Mouse (Mus musculus): ENCODE results near the gene Sftpa1. TPM values are rescaled to one million over a fixed set of nuclear protein-coding genes. Genes with fewer than 3 reads are reported as not detected.
A peak's percentile ranks its signal among the peaks of the same experiment; 100 is the strongest.

Sftpa1 gene
- polyA plus RNA-seq, 1 experiment from 2014 or later: 0.02 TPM

DNA sequence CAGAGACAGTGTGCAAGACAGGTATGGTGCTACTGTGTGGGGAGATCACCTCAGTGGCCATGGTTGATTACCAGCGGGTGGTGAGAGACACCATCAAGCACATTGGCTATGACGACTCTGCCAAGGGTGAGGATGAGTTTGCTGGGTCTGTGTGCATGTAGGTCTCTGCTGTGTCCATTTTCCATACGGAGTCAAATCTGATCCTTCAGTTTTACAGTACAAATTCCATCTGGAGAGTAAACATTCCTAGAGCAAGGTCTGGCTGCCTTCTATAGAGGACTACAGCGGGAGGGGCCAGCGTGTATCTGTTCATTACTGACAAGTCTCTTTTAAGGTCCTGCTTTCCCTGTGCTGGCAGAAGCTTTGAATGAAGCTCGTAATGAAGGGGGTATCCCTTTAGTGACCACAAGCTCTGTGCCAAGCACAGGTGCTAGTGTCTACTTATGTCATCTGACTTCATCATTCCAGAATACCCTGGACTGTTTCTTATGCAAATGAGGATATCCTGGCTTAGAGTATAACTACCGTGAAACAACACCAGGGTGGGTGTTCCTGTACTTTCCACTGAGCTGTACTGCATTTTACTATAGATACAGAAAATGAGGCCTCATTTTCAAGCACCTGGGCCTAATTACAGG is 20.4 kb upstream of the Sftpa1 start:
- H3K4me1 ChIP-seq (replicated peaks): peaks cover 5% of the 10 kb centered on the region
- H3K27me3 ChIP-seq: no peaks in the 10 kb centered on the region
- no peaks in the 10 kb centered on the region for H3K36me3 ChIP-seq (replicated peaks)
- H3K4me2 ChIP-seq: no peak overlapping the region
- 58% methylated on average over 7 of the region's 7 CpGs for WGBS (ENCODE audit: insufficient replicate concordance)
- ATAC-seq (ENCODE audit: insufficient read depth): 0 out of 2 replicates have a peak, but pooled peaks have one; percentile 23
- H3K9ac ChIP-seq: no peak overlapping the region
- no peak overlapping the region; the same call in 1 of the 2 replicates for H3K27ac ChIP-seq (replicated peaks)
- no peak overlapping the region for H3K4me3 ChIP-seq (replicated peaks)
- H3K9me3 ChIP-seq (replicated peaks): no peaks in the 10 kb centered on the region

- H3K4me2 ChIP-seq: no peak overlapping the region
- H3K9ac ChIP-seq: no peak overlapping the region
- H3K27ac ChIP-seq (replicated peaks): no peak overlapping the region
- peak; percentile 61 for ATAC-seq (ENCODE audit: insufficient read depth)
- WGBS (ENCODE audit: insufficient replicate concordance): 42% methylated on average over 4 of the region's 4 CpGs
- H3K9me3 ChIP-seq (replicated peaks): no peaks in the 10 kb centered on the region
- no peak overlapping the region for H3K4me3 ChIP-seq (replicated peaks)
- H3K27me3 ChIP-seq: no peaks in the 10 kb centered on the region
- no peaks in the 10 kb centered on the region for H3K36me3 ChIP-seq (replicated peaks)
- peaks cover 5% of the 10 kb centered on the region for H3K4me1 ChIP-seq (replicated peaks)
Observed at GRCm38 (mm10) chr14:41112944-41113343, 18.6 kb upstream of the Sftpa1 start.

- H3K36me3 ChIP-seq (replicated peaks): no peaks in the 10 kb centered on the region
- H3K4me3 ChIP-seq (replicated peaks): no peak overlapping the region
- H3K4me2 ChIP-seq: no peak overlapping the region
- no peak overlapping the region for H3K9ac ChIP-seq
- no peaks in the 10 kb centered on the region for H3K27me3 ChIP-seq
- H3K9me3 ChIP-seq (replicated peaks): no peaks in the 10 kb centered on the region
- no peak overlapping the region for H3K27ac ChIP-seq (replicated peaks)
- H3K4me1 ChIP-seq (replicated peaks): peaks cover 4% of the 10 kb centered on the region
- no peak for ATAC-seq (ENCODE audit: insufficient read depth)
- 59% methylated on average over 3 of the region's 3 CpGs for WGBS (ENCODE audit: insufficient replicate concordance)
Observed at GRCm38 (mm10) chr14:41116271-41116670, 15.3 kb upstream of the Sftpa1 start.

DNA sequence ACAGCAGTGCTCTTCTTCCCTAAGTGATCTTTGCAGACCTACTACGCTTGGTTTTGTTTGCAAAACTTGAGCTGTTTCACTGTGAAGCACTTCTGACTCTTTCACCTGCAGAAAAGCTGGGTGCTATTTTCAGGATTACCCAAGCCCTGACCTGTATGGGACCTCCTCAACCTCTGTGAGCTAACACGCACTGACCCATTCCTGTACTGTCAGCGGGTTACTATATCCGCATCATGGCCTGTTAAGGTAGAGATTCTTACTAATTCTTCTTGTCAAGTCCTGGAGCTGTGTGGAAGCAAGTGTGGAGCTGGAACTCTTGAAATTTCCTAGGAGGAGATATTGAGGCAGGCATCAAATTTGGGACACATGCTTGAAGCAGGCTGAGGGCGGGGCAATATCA is 6.9 kb upstream of the Sftpa1 start:
- Histone ChIP-seq H3K4me1 (replicated peaks) (no peaks in the 10 kb centered on the region), H3K9me3 (replicated peaks) (no peaks in the 10 kb centered on the region), H3K4me3 (replicated peaks) (no peak overlapping the region), H3K27ac (replicated peaks) (no peak overlapping the region), H3K36me3 (replicated peaks) (no peaks in the 10 kb centered on the region), H3K27me3 (no peaks in the 10 kb centered on the region), H3K4me2 (no peak overlapping the region), H3K9ac (no peak overlapping the region)
- WGBS (ENCODE audit: insufficient replicate concordance): 66% methylated on average over 5 of the region's 5 CpGs
- no peak for ATAC-seq (ENCODE audit: insufficient read depth)

DNA sequence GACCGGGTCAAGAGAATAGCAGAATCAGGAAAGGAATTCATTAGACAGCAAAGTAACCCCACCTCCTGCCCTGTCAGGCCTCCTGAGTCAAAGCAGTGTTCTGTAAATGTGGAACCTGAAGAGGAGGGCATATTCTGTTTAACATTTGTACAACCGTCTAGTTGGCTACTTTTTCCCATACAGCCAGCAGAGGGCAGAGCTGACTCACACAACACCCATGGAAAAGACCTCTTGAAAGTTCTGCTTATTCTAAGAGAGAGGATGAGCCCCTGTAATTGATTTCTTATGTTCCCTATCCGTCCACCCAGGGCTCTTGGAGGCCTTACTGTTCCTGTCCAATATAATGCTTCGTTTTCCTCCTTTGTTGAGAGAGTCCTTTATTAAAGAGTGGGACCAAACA is 3.6 kb upstream of the Sftpa1 start:
- Histone ChIP-seq H3K4me3 (replicated peaks) (no peak overlapping the region), H3K27me3 (no peaks in the 10 kb centered on the region), H3K27ac (replicated peaks) (no peak overlapping the region), H3K9me3 (replicated peaks) (no peaks in the 10 kb centered on the region), H3K36me3 (replicated peaks) (no peaks in the 10 kb centered on the region), H3K4me1 (replicated peaks) (no peaks in the 10 kb centered on the region), H3K9ac (no peak overlapping the region), H3K4me2 (no peak overlapping the region)
- no peak for ATAC-seq (ENCODE audit: insufficient read depth)
- WGBS (ENCODE audit: insufficient replicate concordance): 9% methylated on average over 4 of the region's 4 CpGs

- no peak overlapping the region for H3K4me2 ChIP-seq
- H3K27me3 ChIP-seq: no peaks in the 10 kb centered on the region
- ATAC-seq (ENCODE audit: insufficient read depth): no peak
- no peaks in the 10 kb centered on the region for H3K9me3 ChIP-seq (replicated peaks)
- no peak overlapping the region for H3K9ac ChIP-seq
- H3K36me3 ChIP-seq (replicated peaks): no peaks in the 10 kb centered on the region
- no peak overlapping the region for H3K27ac ChIP-seq (replicated peaks)
- no peak overlapping the region for H3K4me3 ChIP-seq (replicated peaks)
- H3K4me1 ChIP-seq (replicated peaks): no peaks in the 10 kb centered on the region
Observed at GRCm38 (mm10) chr14:41137006-41137405, 5.4 kb downstream of the Sftpa1 start.

DNA sequence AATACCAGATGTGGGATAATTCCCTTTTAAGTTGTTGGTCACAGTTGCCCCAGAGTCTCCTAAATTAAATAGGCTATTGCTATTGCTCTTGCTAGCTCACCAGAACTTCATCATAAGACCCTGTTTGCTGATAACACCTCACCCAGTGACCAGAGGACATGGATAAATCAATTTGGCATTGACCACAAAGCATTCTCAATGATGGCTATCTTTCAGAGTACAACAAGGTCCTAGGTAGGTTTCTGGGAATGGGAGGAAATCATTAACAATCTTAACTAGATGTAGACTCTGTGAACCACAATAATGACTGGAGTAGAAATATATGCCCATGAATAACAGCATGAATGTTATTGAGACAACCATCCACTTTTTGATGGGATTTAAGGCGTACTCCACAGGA is 9.1 kb downstream of the Sftpa1 start:
- no peak for ATAC-seq (ENCODE audit: insufficient read depth)
- WGBS (ENCODE audit: insufficient replicate concordance): 63% methylated on average over 1 of the region's 1 CpGs

GRCm38 (mm10) chr14:41146035-41146434 is 14.5 kb downstream of the Sftpa1 start:
- no peak for ATAC-seq (ENCODE audit: insufficient read depth)
- no peak overlapping the region for H3K4me3 ChIP-seq (replicated peaks)
- no peaks in the 10 kb centered on the region for H3K9me3 ChIP-seq (replicated peaks)
- no peak overlapping the region for H3K27ac ChIP-seq (replicated peaks)
- H3K36me3 ChIP-seq (replicated peaks): no peaks in the 10 kb centered on the region
- H3K9ac ChIP-seq: no peak overlapping the region
- H3K4me1 ChIP-seq (replicated peaks): no peaks in the 10 kb centered on the region
- no peak overlapping the region for H3K4me2 ChIP-seq
- no peaks in the 10 kb centered on the region for H3K27me3 ChIP-seq
- 45% methylated on average over 6 of the region's 6 CpGs for WGBS (ENCODE audit: insufficient replicate concordance)

More for the DNA sequence above, 9.1 kb downstream of the Sftpa1 start:
- H3K27ac ChIP-seq (replicated peaks): no peak overlapping the region
- H3K9me3 ChIP-seq (replicated peaks): no peaks in the 10 kb centered on the region
- no peak overlapping the region for H3K4me2 ChIP-seq
- no peaks in the 10 kb centered on the region for H3K36me3 ChIP-seq (replicated peaks)
- H3K4me3 ChIP-seq (replicated peaks): no peak overlapping the region
- H3K4me1 ChIP-seq (replicated peaks): no peaks in the 10 kb centered on the region
- no peak overlapping the region for H3K9ac ChIP-seq
- H3K27me3 ChIP-seq: no peaks in the 10 kb centered on the region

- Histone ChIP-seq H3K27ac (replicated peaks) (no peak overlapping the region), H3K27me3 (no peaks in the 10 kb centered on the region), H3K4me3 (replicated peaks) (no peak overlapping the region), H3K9ac (no peak overlapping the region), H3K4me2 (no peak overlapping the region), H3K9me3 (replicated peaks) (no peaks in the 10 kb centered on the region), H3K36me3 (replicated peaks) (no peaks in the 10 kb centered on the region), H3K4me1 (replicated peaks) (no peaks in the 10 kb centered on the region)
- WGBS (ENCODE audit: insufficient replicate concordance): 39% methylated on average over 3 of the region's 3 CpGs
- ATAC-seq (ENCODE audit: insufficient read depth): no peak
Observed at GRCm38 (mm10) chr14:41146922-41147321, 15.3 kb downstream of the Sftpa1 start.

- no peak for ATAC-seq (ENCODE audit: insufficient read depth)
- Histone ChIP-seq H3K27me3 (no peaks in the 10 kb centered on the region), H3K9ac (no peak overlapping the region), H3K4me3 (replicated peaks) (no peak overlapping the region), H3K27ac (replicated peaks) (no peak overlapping the region), H3K36me3 (replicated peaks) (no peaks in the 10 kb centered on the region), H3K9me3 (replicated peaks) (no peaks in the 10 kb centered on the region), H3K4me2 (no peak overlapping the region), H3K4me1 (replicated peaks) (no peaks in the 10 kb centered on the region)
- WGBS (ENCODE audit: insufficient replicate concordance): 54% methylated on average over 2 of the region's 2 CpGs
Observed at GRCm38 (mm10) chr14:41147356-41147755, 15.8 kb downstream of the Sftpa1 start.

DNA sequence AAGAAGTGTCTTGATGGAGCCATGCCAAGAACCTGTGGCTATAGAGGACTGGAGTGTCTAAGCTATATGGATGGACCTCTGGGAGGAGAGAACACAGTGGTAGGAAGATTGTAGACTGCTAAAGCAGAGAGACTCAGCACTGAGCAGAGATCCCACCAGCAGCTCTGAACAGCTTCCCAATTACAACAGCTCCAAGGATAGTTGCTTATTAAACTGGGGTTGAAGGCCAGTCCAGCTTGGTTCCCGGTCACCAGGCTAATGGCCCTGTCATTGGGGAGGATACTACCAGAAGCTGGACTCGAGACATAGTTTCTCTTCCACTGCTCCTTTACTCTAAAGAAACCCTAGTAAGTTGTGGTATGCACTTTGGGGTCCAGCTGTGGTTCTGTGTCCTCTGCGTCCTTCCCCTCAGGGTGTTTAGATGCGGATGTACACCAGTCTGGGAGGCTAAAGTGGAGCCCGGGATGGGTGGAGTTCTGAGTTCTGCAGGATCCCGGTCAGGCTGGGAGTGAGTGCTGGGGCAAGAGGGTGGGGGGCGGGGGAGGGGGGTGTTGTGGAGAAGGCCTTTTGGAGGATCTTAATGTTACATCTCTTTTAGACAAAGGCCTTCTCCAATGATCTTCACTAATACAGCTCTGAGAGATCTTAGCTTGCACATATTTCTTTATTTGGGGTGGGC is 19.8 kb downstream of the Sftpa1 start, which contains the start of gene Mbl1:
TSS of gene Mbl1 (plus strand) at position 239 of the 679 bp plus-strand sequence.
- Histone ChIP-seq H3K9me3 (replicated peaks) (no peaks in the 10 kb centered on the region), H3K27me3 (no peaks in the 10 kb centered on the region), H3K4me1 (replicated peaks) (no peaks in the 10 kb centered on the region), H3K4me3 (replicated peaks) (peak within 1 kb of the TSS; percentile 27), H3K27ac (replicated peaks) (peak within 1 kb of the TSS; percentile 53), H3K4me2 (peak within 1 kb of the TSS; percentile 31), H3K9ac (no peak within 1 kb of the TSS), H3K36me3 (replicated peaks) (no peaks in the 10 kb centered on the region)
- ATAC-seq (ENCODE audit: insufficient read depth): peak; percentile 82
- WGBS (ENCODE audit: insufficient replicate concordance): 59% methylated on average over 7 of the region's 7 CpGs
